Mouse (Mus musculus) skeletal muscle tissue, postnatal 0 days (tissue): Measurements from ENCODE around the gene Grm2. TPM values are rescaled to one million over a fixed set of nuclear protein-coding genes. Genes with fewer than 3 reads are reported as not detected.

ENCODE experiments used
- polyA plus RNA-seq: library from polyadenylated mRNA; unstranded; fragments of >200 nt; fragmentation: Nextera tagmentation; extraction: Ambion mirVana; gene quantifications from 2 replicates; pipeline ENCODE4 v1.2.1, GENCODE M21; 2015

Grm2 gene
- not detected in 2 replicates for polyA plus RNA-seq

GRCm38 (mm10) chr9:106655884-106656720 is at the start of gene Grm2:
Gene Grm2 (minus strand): TSS chr9:106656082.

GRCm38 (mm10) chr9:106685249-106686101 is 29.6 kb upstream of the Grm2 start, which contains the start of gene Tex264:
Gene Tex264 (minus strand): TSS chr9:106685927.

GRCm38 (mm10) chr9:106626282-106626681 is 29.6 kb downstream of the Grm2 start, which contains the start of gene Iqcf6:
Gene Iqcf6 (plus strand): TSS chr9:106626582.

Other genes starting within 250 kb of the Grm2 start
- gene Rpl29, start 226.6 kb downstream of the Grm2 start, polyA plus RNA-seq: 557 and 573 TPM in 2 replicates
- gene Acy1, start 217.8 kb downstream of the Grm2 start, polyA plus RNA-seq: 10.5 and 13.0 TPM in 2 replicates
- gene Abhd14b, start 208.6 kb downstream of the Grm2 start, polyA plus RNA-seq: 6.3 and 9.0 TPM in 2 replicates
- 20.9 and 25.1 TPM in 2 replicates for gene Abhd14a, start 208.4 kb downstream of the Grm2 start, polyA plus RNA-seq
- 38.6 and 45.3 TPM in 2 replicates for gene Pcbp4, start 202.8 kb downstream of the Grm2 start, polyA plus RNA-seq
- gene Gpr62, start 190.1 kb downstream of the Grm2 start, polyA plus RNA-seq: 0.42 and 0.55 TPM in 2 replicates
- 14.6 and 19.1 TPM in 2 replicates for gene Rrp9, start 180.1 kb downstream of the Grm2 start, polyA plus RNA-seq
- 12.1 and 16.3 TPM in 2 replicates for gene Parp3, start 179.1 kb downstream of the Grm2 start, polyA plus RNA-seq
- not detected in 2 replicates for gene Iqcf1, start 156.1 kb downstream of the Grm2 start, polyA plus RNA-seq
- not detected in 2 replicates for gene Iqcf5, start 141.5 kb downstream of the Grm2 start, polyA plus RNA-seq
- not detected in 2 replicates for gene Iqcf3, start 94.5 kb downstream of the Grm2 start, polyA plus RNA-seq
- not detected in 2 replicates for gene Iqcf4, start 85.1 kb downstream of the Grm2 start, polyA plus RNA-seq
- not detected in 2 replicates for gene Iqcf6, start 29.5 kb downstream of the Grm2 start, polyA plus RNA-seq
- 34.1 and 39.7 TPM in 2 replicates for gene Tex264, start 29.8 kb upstream of the Grm2 start, polyA plus RNA-seq
- 1.8 and 3.1 TPM in 2 replicates for gene Rad54l2, start 133.1 kb upstream of the Grm2 start, polyA plus RNA-seq
- gene Dcaf1, start 165.8 kb upstream of the Grm2 start, polyA plus RNA-seq: 6.6 and 8.0 TPM in 2 replicates
- 2.0 and 2.7 TPM in 2 replicates for gene Rbm15b, start 231.3 kb upstream of the Grm2 start, polyA plus RNA-seq
- gene Manf, start 235.9 kb upstream of the Grm2 start, polyA plus RNA-seq: 58.8 and 92.2 TPM in 2 replicates